Mouse (Mus musculus): ENCODE measurements around the gene Lmf2.

GRCm38 (mm10) chr15:89398146-89398545, 42.7 kb upstream of the Lmf2 start:
- no peak for TF ChIP-seq CTCF (conservative IDR thresholded peaks at IDR 0.05; ENCODE audit: low read length)
- no peak for TF ChIP-seq POU5F1 (IDR thresholded peaks at IDR 0.05; ENCODE audit: borderline replicate concordance, low read length)
